ENCODE assay signal across 8 mouse cellular contexts in the genomic region with DNA sequence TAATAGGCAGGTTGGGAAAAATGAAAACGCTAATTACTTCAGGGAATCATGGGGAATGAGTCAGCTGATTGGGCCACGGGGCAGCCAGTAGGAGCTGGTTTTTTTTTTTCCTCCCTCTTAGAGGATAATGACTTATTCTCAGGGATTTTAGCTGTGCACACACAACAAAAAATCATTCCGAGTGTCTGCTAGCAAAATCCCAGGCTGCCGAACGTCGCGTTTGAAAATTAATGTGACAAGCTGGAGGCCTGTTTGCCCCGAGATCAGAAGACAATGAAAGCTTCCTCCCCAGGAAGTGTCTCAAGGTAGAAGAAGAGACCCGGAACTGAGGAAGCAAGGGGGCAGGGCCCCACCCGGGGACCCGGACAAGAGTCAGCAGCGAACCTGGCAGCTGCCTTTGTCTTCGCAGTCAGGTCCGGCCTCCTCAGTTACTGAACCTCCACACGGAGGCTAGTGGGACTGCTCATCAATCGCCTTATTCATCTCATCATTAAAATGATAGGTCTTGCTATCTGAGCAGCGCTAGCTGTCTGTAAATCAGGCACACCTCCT.
DNase-seq lines count a peak whose midpoint lies in the region; ATAC-seq lines count a peak whose summit lies in the region.

No protein-coding gene starts in this region.

- ATAC-seq in CD4-positive, CD25-positive, alpha-beta regulatory T cell, adult 4 months = peak; percentile 79
- ATAC-seq in activated CD4-positive, CD25-positive, alpha-beta regulatory T cell, adult 4 months = peak; percentile 65
- peak; percentile 48; the same call in 1 of the 2 replicates for ATAC-seq in neural tube, embryonic 12.5 days (ENCODE audit: low FRiP score, low read depth)

- no peak for DNase-seq in hindbrain, embryonic 10.5 days (ENCODE audit: low spot score)
- peak; percentile 63 for DNase-seq in limb, embryonic 10.5 days (ENCODE audit: low spot score)
- no peak for DNase-seq in urinary bladder, postnatal 25 days (ENCODE audit: low spot score)
- no peak for DNase-seq in gastrocnemius, postnatal 10 days
- DNase-seq in left cerebral cortex, adult 18-20 months (ENCODE audit: low spot score in 2 of 2) = no peak

- H3K27me3 ChIP-seq in hindbrain, embryonic 10.5 days (ENCODE audit: insufficient read depth, poor library complexity, severe bottlenecking) = no peaks in the 10 kb centered on the region; the same call in 1 of the 2 replicates
- H3K27me3 ChIP-seq in limb, embryonic 10.5 days (ENCODE audit: low read depth, poor library complexity, severe bottlenecking) = no peaks in the 10 kb centered on the region
- H3K27me3 ChIP-seq in neural tube, embryonic 12.5 days (replicated peaks) = no peaks in the 10 kb centered on the region

- 10% methylated on average over 17 of the region's 17 CpGs for WGBS in hindbrain, embryonic 10.5 days
- 28% methylated on average over 17 of the region's 17 CpGs for WGBS in limb, embryonic 10.5 days
- WGBS in neural tube, embryonic 12.5 days = 7% methylated on average over 17 of the region's 17 CpGs

- peak overlapping the region; percentile 55 for H3K4me2 ChIP-seq in neural tube, embryonic 12.5 days (replicated peaks)

- H3K4me1 ChIP-seq in hindbrain, embryonic 10.5 days (replicated peaks) = peaks cover 50% of the 10 kb centered on the region
- peaks cover 66% of the 10 kb centered on the region for H3K4me1 ChIP-seq in limb, embryonic 10.5 days
- H3K4me1 ChIP-seq in neural tube, embryonic 12.5 days = peaks cover 37% of the 10 kb centered on the region

- H3K27ac ChIP-seq in hindbrain, embryonic 10.5 days = peak overlapping the region; percentile 97
- peak overlapping the region; percentile 96 for H3K27ac ChIP-seq in limb, embryonic 10.5 days
- peak overlapping the region; percentile 97 for H3K27ac ChIP-seq in neural tube, embryonic 12.5 days

- 0 out of 2 replicates have a peak, but pooled peaks cover 4% of the 10 kb centered on the region for H3K9me3 ChIP-seq in hindbrain, embryonic 10.5 days
- H3K9me3 ChIP-seq in limb, embryonic 10.5 days (replicated peaks) = no peaks in the 10 kb centered on the region
- H3K9me3 ChIP-seq in neural tube, embryonic 12.5 days = no peaks in the 10 kb centered on the region

- peak overlapping the region; percentile 54 for H3K9ac ChIP-seq in neural tube, embryonic 12.5 days

- no peaks in the 10 kb centered on the region for H3K36me3 ChIP-seq in hindbrain, embryonic 10.5 days
- no peaks in the 10 kb centered on the region for H3K36me3 ChIP-seq in limb, embryonic 10.5 days
- H3K36me3 ChIP-seq in neural tube, embryonic 12.5 days = no peaks in the 10 kb centered on the region

- H3K4me3 ChIP-seq in hindbrain, embryonic 10.5 days = peak overlapping the region; percentile 37
- H3K4me3 ChIP-seq in limb, embryonic 10.5 days = peak overlapping the region; percentile 37
- peak overlapping the region; percentile 7; the same call in 1 of the 2 replicates for H3K4me3 ChIP-seq in neural tube, embryonic 12.5 days
